Mouse (Mus musculus) Patski (cell line): ENCODE measurements at regions not wholly inside any gene's neighbourhood (a gene's known extent, or its start where the extent isn't known, plus 50 kb on each side); places are given as distances from the start of the nearest gene placed in this dataset.

ENCODE experiments used
- ATAC-seq: fragments of 100-300 bp; one replicate; pipeline ENCODE4 v1.8.0; 2021
- CTCF ChIA-PET: fragments of 350-600 bp; sonication (Branson Sonifier 250); formaldehyde crosslinking; loops from one replicate; lab custom pipeline; 2022; ENCODE audit warnings: inconsistent platforms; lab: Charles Lee
- POLR2A ChIA-PET: fragments of 350-600 bp; sonication (Branson Sonifier 250); formaldehyde crosslinking; loops from one replicate; lab custom pipeline; 2022; ENCODE audit warnings: antibody characterized with exemption, inconsistent platforms; lab: Charles Lee
- DNase-seq: peaks from one replicate; pipeline ENCODE4 v3.0.0-alpha.2; 2011; ENCODE audit warnings: low read depth, low spot score
- H3K27me3 ChIP-seq: fragments of 371-371 bp; one replicate; pipeline ENCODE4 v1.5.1; 2021
- CTCF ChIP-seq: fragments of 100-300 bp; IDR thresholded peaks from one replicate; pipeline ENCODE4 v1.5.1; 2021
- in situ Hi-C: fragments of 300-500 bp; cut with MboI; formaldehyde crosslinking; loops from 3 replicates; pipeline ENCODE4 v1.11.1; 2018; ENCODE audit warnings: low pct_unique_long_range_greater_than_20kb, mixed read lengths

DNA sequence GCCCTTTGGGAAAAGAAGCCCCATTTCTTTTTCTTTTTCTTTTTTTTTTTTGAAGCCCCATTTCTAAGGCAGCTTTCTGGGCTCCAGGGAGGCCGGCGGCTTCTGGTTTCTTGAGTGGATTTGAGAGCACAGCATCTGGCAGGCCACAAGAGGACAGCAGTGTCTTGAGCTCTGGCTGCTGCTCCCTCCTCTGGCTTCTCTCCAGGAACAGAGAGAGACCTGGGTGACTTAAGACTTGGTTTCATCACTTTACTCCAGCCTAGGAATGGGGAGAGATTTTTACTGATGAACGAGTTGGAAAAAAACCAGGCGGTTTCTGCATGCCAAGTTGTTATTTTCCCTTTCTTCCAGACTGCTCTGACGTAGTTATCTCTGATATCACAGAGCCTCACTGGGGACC is 233.7 kb downstream of the Gm5447 start:
- DNase-seq, result peak; percentile 79
- TF ChIP-seq CTCF, result peak; percentile 98
- CTCF ChIA-PET, result interaction anchor here (0.6 to 3.9 kb wide), 18 partner anchors 9 to 452 kb away, joined by 3 to 23 read pairs (median 4); partner anchors contain the start of genes A530084C06Rik, Foxf2 and Foxq1
- POLR2A ChIA-PET, result interaction anchor here (0.6 kb wide), 1 partner anchor 410 kb away, joined by 5 read pairs; no protein-coding TSS in a partner anchor
- H3K27me3 ChIP-seq, result no peaks in the 10 kb centered on the region
- in situ Hi-C loops, result loop anchor here (5.0 kb wide), 3 partner anchors 125 to 410 kb away; no protein-coding TSS in a partner anchor
- ATAC-seq, result peak; percentile 78

DNA sequence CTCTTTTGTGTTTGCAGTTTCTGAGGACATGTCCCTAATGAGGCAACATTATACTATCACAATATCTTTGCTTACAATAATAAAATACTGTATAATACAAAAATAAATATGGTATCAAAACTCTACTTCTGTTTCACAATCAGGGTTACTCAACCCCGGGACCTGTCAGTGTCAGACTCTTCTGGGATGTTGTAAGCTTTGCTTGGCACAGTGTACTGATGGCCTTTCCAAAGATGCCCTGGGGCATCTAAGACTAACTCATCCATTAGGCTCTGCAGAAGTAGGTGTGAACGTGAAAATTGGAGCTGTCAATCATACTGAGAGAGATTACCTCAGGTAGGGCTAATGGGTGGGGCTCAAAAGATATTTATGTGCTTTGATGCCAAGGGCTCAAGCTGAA is 249.0 kb downstream of the Gm5447 start:
- ATAC-seq (no peak), DNase-seq (no peak)
- no peak for TF ChIP-seq CTCF
- ChIA-PET POLR2A (interaction anchor here (0.6 kb wide), 1 partner anchor 338 kb away, joined by 4 read pairs; no protein-coding TSS in a partner anchor), CTCF (interaction anchor here (1.4 kb wide), 1 partner anchor 15 kb away, joined by 3 read pairs; no protein-coding TSS in a partner anchor)
- no peaks in the 10 kb centered on the region for H3K27me3 ChIP-seq
- in situ Hi-C loops, result no loop called here

DNA sequence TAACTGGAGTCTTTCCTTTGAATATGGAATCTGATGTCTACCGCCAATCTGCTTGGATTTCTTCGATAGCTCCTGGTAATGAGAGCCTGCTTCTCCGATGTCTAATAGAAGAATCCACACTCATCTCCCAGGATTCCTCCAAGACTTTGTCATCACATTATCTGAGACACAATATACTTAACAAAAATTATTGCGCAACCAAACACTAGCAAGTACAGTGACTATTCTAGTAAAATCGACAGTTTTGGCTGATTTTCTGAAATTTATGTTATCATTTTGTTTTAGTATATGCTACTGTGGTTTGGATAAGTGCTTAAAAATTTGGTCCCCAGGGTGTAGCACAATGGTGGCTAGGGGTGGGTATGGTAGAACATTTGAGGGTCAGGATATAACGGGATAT is 266.5 kb downstream of the Gm5447 start:
- POLR2A ChIA-PET, result no interaction called here

DNA sequence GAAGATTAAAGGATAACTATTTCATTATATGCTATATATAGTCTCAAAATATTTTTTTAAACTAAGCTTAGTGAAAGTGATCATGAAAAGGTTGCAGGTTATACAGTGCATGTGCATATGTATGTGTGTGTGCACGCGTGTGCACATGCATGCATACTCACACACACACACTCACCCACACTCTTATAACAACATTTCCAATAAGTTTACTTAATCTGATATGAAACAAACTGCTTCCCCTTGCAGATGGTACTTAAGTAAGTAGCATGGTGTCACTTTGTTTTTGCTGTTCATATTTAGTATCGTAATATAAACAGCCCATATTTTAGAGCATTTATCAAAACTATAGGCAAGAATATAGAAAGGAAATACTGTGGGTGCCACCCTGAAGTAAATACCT is 275.0 kb downstream of the Gm5447 start:
- TF ChIP-seq CTCF, result no peak
- POLR2A ChIA-PET, result no interaction called here
- ATAC-seq (no peak), DNase-seq (no peak)
- no peaks in the 10 kb centered on the region for H3K27me3 ChIP-seq
- CTCF ChIA-PET, result no interaction called here
- in situ Hi-C loops, result no loop called here

More for the DNA sequence above, 266.5 kb downstream of the Gm5447 start:
- in situ Hi-C loops, result no loop called here
- TF ChIP-seq CTCF, result no peak
- CTCF ChIA-PET, result no interaction called here
- ATAC-seq, result no peak
- H3K27me3 ChIP-seq, result no peaks in the 10 kb centered on the region
- no peak for DNase-seq

DNA sequence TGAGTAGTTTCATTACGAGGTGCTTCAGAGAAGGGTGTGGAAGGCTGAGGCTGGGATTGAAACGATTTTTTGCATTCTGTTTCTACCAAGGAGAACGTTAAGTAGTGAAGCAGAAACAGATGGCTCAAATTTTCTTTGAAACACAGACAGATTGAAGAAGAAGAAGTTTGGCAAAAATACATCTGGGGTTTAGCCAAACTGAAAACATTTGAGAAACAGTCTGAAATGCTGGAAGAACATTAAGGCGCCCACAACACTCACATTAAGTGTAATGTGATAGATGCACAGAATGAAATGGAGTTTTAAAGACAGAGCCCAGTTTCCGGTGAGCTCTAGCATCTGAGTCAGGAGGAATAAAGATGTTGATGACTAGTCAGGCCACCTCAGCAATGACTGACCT is 275.5 kb downstream of the Gm5447 start:
- in situ Hi-C loops, result no loop called here
- ChIA-PET POLR2A (no interaction called here), CTCF (no interaction called here)
- ATAC-seq (no peak), DNase-seq (no peak)
- no peaks in the 10 kb centered on the region for H3K27me3 ChIP-seq
- TF ChIP-seq CTCF, result no peak

DNA sequence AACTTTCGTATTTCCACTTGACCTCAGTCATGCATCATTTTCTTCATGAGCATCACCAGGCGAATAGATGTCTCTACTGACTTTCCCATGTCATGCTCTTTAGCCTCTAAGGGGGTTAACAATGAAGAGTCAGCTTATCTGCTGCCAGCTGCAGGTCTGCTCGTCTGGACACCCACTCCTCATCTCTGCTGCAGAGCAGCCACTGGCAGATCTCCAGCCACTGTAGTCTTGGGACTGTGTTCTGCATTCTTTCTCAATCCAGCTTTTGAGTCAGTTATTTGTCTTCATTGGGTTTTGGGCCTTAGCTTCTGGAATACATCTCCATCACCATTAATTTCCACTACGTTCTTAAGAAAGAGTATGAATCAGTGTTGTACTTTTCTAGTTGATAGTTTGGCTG is 280.0 kb downstream of the Gm5447 start:
- no peak for TF ChIP-seq CTCF
- DNase-seq (no peak), ATAC-seq (no peak)
- CTCF ChIA-PET, result no interaction called here
- in situ Hi-C loops, result no loop called here
- POLR2A ChIA-PET, result no interaction called here
- no peaks in the 10 kb centered on the region for H3K27me3 ChIP-seq

DNA sequence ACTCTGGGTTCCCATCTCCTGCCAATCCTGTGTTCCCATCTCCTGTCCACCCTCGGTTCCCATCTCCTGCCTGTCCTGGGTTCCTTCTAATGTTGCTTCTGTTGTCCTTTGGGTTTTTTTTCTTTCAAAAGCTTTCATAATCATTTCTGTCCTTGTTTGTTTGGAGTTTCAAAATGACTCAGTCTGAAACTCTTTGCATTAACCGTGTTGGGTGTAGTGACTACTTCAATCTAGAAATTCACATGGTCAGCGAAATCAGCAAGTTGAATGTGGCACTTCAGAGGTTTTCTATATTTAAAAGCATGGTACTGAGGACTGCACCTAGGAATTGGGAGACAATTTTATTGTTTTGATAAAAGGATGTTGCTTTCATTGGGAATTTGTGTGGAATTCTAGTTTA is 280.7 kb downstream of the Gm5447 start:
- TF ChIP-seq CTCF, result no peak
- DNase-seq (no peak), ATAC-seq (no peak)
- CTCF ChIA-PET, result no interaction called here
- POLR2A ChIA-PET, result no interaction called here
- no peaks in the 10 kb centered on the region for H3K27me3 ChIP-seq
- in situ Hi-C loops, result no loop called here

DNA sequence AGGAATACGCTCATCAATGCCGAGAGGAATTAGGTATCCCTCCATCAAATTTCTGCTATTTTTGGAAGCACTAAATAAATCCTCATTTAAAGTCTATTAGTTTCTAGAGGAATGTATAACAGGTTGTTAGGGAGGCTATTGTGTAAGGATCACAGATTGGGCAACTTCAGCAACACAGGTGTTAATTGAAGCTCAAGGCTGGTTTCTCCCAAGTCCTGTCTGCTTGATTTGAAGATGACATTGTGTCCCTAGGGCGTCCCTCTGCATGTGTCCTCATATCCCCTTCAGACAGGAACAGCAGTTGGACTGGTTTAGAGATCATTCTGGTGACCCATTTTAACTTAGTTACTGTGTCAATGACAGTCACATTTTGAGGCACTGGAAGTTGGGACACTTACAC is 281.5 kb downstream of the Gm5447 start:
- ChIA-PET CTCF (no interaction called here), POLR2A (no interaction called here)
- TF ChIP-seq CTCF, result no peak
- ATAC-seq (no peak), DNase-seq (no peak)
- in situ Hi-C loops, result no loop called here
- H3K27me3 ChIP-seq, result no peaks in the 10 kb centered on the region

DNA sequence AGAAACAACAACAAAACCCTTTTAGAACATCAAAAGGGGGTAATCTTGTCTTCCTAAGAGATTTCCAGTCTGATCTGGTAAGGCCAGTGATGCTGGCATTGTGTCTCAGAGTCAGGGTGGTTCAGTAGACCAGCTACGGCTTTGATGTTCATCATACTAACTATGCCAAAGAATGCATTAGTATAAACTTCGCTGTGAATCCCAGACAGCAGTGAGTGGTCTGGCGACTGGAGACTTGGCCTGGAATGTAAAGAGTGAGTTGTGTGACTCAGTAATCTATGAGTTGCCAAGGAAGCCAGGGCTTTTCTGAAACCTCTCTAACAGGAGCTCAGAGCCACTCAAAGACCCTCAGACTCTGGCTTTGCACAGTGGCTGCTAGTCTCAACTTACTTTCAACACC is 288.1 kb upstream of the Foxq1 start:
- no peak for ATAC-seq
- no peak for TF ChIP-seq CTCF
- H3K27me3 ChIP-seq, result no peaks in the 10 kb centered on the region
- POLR2A ChIA-PET, result no interaction called here
- no peak for DNase-seq
- CTCF ChIA-PET, result no interaction called here
- in situ Hi-C loops, result no loop called here

DNA sequence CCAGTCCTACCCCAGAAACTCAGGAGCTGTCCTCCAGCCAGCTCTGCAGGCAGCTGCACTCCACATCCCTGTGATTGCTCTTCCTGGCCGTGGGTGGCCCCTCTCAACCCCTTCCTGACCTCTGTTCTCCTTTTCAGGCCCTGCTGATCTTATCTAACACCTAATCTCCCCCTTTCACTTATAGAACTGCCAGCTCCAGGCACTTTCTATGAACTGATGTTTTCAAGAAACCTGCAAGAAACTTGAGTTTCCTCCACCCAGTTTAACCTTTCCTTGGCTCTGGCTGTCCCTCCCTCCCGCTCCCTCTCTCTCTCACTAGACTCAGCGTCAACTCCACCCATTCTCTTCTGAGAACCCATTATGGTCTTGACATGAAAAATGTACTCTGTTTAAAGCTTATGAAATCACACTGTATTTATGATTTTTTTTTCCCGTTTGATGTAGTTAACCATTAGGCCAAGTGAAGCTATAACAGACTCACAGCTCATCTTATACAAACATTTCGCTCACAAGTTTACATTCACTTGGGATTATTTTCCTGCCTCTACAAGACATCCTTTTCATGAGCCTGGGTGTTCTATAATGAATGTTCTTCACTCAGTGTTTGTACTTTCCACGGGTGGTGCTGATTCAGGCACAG is 279.8 kb upstream of the Foxq1 start:
- POLR2A ChIA-PET, result interaction anchor here (0.7 kb wide), 1 partner anchor 302 kb away, joined by 3 read pairs; no protein-coding TSS in a partner anchor
- CTCF ChIA-PET, result interaction anchor here (0.7 kb wide), 1 partner anchor 29 kb away, joined by 3 read pairs; no protein-coding TSS in a partner anchor
- no peak for TF ChIP-seq CTCF
- H3K27me3 ChIP-seq, result no peaks in the 10 kb centered on the region
- in situ Hi-C loops, result no loop called here
- ATAC-seq (no peak), DNase-seq (no peak)

DNA sequence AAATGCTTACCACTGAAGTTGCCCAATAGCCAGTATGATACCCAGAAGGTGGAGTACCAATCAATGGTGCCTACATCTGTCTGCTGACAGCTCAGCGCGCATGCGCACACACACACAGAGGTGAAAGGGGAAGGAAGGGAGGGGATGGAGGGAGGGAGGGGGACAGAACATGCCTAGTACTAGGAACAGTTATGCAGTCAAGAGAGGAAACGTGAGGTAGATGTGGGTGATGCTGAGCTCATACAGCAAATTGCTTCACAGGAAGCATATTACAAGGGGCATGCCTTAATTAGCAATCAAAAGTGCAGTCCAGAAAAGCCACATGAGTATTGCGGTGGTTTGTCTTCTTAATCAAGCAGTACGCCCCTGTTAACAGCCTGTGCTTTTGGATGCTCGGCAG is 265.3 kb upstream of the Foxq1 start:
- in situ Hi-C loops, result no loop called here
- TF ChIP-seq CTCF, result no peak
- H3K27me3 ChIP-seq, result no peaks in the 10 kb centered on the region
- no peak for ATAC-seq
- CTCF ChIA-PET, result no interaction called here
- POLR2A ChIA-PET, result no interaction called here
- no peak for DNase-seq
